In the genomic region with DNA sequence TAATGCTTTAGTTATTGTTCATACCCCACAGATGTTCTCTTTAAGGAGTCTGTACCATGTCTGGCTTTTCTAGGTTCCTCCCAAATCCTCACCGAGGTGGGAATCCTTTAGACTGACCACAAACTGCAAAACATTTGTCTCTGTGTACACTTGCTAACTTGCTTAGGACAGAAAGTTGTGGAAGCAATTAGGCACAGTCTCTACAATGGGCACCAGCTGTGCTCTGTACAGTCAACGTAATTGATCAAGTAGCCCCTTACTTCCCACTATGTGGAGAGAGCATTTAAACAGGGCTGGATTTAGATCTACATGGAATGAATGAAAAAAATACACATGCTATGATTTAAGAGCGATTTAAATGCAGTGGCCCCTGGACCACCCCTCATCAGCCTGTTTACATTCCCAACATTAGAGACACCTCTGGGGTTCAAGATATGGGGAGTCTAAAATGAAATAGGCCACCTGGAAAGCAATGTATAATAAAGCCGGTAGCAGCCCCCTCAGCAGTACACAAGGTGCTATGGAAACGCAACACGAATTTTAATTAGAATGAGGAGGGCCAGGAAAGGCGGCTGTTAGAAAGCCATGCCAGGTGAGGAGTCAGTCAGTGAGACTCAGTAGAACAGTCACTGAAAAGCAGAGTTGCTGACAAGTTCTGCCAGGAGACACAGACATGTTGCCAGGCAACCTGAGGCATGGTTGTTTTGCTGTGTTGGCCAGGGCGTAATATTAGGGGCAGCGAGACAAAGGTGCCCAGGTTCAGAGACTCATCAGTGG, we compare ENCODE assay signal across 17 mouse cellular contexts. TPM values are rescaled to one million over a fixed set of nuclear protein-coding genes. Genes with fewer than 3 reads are reported as not detected.
DNase-seq lines count a peak whose midpoint lies in the region; ATAC-seq and TF ChIP-seq lines count a peak whose summit lies in the region.
"Had no signal": no experiment of that assay in that cellular context is flagged by ENCODE, and none has a peak within 500 bp of the region (broad histone marks: within the 10 kb centered on the region; RNA-seq: fewer than 3 reads in every experiment).

No protein-coding gene starts in this region.

- no peak overlapping the region for H3K4me2 ChIP-seq in embryonic facial prominence, embryonic 11.5 days (ENCODE audit: low read depth, low read length)
- no peak overlapping the region for H3K4me2 ChIP-seq in lung, embryonic 14.5 days
- no peak overlapping the region for H3K4me2 ChIP-seq in embryonic facial prominence, embryonic 14.5 days (ENCODE audit: low read depth, low read length)
- H3K4me2 ChIP-seq in limb, embryonic 14.5 days (replicated peaks; ENCODE audit: low read depth, low read length, severe bottlenecking), result peak overlapping the region; percentile 20; the same call in 1 of the 2 replicates
- H3K4me2 ChIP-seq: heart, embryonic 15.5 days had no signal

- WGBS in embryonic facial prominence, embryonic 11.5 days, result 50% methylated on average over 9 of the region's 9 CpGs
- 57% methylated on average over 9 of the region's 9 CpGs for WGBS in embryonic facial prominence, embryonic 10.5 days
- WGBS in lung, embryonic 14.5 days, result 54% methylated on average over 9 of the region's 9 CpGs
- WGBS in embryonic facial prominence, embryonic 14.5 days, result 42% methylated on average over 9 of the region's 9 CpGs
- WGBS in limb, embryonic 14.5 days, result 17% methylated on average over 9 of the region's 9 CpGs

- no peaks in the 10 kb centered on the region for H3K27me3 ChIP-seq in embryonic facial prominence, embryonic 11.5 days (ENCODE audit: control insufficient read depth, insufficient read depth, low read length)
- no peaks in the 10 kb centered on the region for H3K27me3 ChIP-seq in embryonic facial prominence, embryonic 10.5 days (replicated peaks; ENCODE audit: low read depth, poor library complexity, severe bottlenecking)
- H3K27me3 ChIP-seq in lung, embryonic 14.5 days (ENCODE audit: insufficient read depth, low read length), result no peaks in the 10 kb centered on the region
- H3K27me3 ChIP-seq in embryonic facial prominence, embryonic 14.5 days (replicated peaks; ENCODE audit: control insufficient read depth, insufficient read depth, low read length), result no peaks in the 10 kb centered on the region
- no peaks in the 10 kb centered on the region for H3K27me3 ChIP-seq in limb, embryonic 14.5 days (ENCODE audit: control insufficient read depth, insufficient read depth, low read length)
- H3K27me3 ChIP-seq: heart, embryonic 15.5 days had no signal

- H3K9ac ChIP-seq in embryonic facial prominence, embryonic 11.5 days (replicated peaks; ENCODE audit: low read length), result no peak overlapping the region
- H3K9ac ChIP-seq in lung, embryonic 14.5 days, result no peak overlapping the region
- no peak overlapping the region for H3K9ac ChIP-seq in embryonic facial prominence, embryonic 14.5 days (ENCODE audit: low read depth, low read length)
- H3K9ac ChIP-seq in limb, embryonic 14.5 days (ENCODE audit: low read depth, low read length, severe bottlenecking), result no peak overlapping the region
- H3K9ac ChIP-seq: heart, embryonic 15.5 days; liver, postnatal 0 days had no signal

- TF ChIP-seq CTCF in lung, embryonic 14.5 days (IDR thresholded peaks at IDR 0.05; ENCODE audit: low read depth), result no peak

- H3K27ac ChIP-seq in embryonic facial prominence, embryonic 11.5 days (replicated peaks; ENCODE audit: low read depth, low read length), result no peak overlapping the region
- H3K27ac ChIP-seq in embryonic facial prominence, embryonic 10.5 days (replicated peaks), result no peak overlapping the region
- H3K27ac ChIP-seq in lung, embryonic 14.5 days (ENCODE audit: low read depth), result no peak overlapping the region
- H3K27ac ChIP-seq in embryonic facial prominence, embryonic 14.5 days (replicated peaks; ENCODE audit: low read depth, low read length), result no peak overlapping the region
- H3K27ac ChIP-seq in limb, embryonic 14.5 days (replicated peaks; ENCODE audit: low read depth, low read length), result peak overlapping the region; percentile 39; the same call in 1 of the 2 replicates
- H3K27ac ChIP-seq: gastrocnemius, adult 2 months; heart, embryonic 15.5 days had no signal

- no peak for TF ChIP-seq POLR2A in limb, embryonic 14.5 days (IDR thresholded peaks at IDR 0.05; ENCODE audit: borderline replicate concordance, extremely low read depth, insufficient read depth, insufficient read length)

- H3K9me3 ChIP-seq in embryonic facial prominence, embryonic 11.5 days (replicated peaks; ENCODE audit: control insufficient read depth, low read length), result no peaks in the 10 kb centered on the region
- no peaks in the 10 kb centered on the region for H3K9me3 ChIP-seq in embryonic facial prominence, embryonic 10.5 days
- H3K9me3 ChIP-seq in lung, embryonic 14.5 days (ENCODE audit: low read depth, low read length), result no peaks in the 10 kb centered on the region
- no peaks in the 10 kb centered on the region for H3K9me3 ChIP-seq in embryonic facial prominence, embryonic 14.5 days (ENCODE audit: control insufficient read depth, low read length)
- no peaks in the 10 kb centered on the region for H3K9me3 ChIP-seq in limb, embryonic 14.5 days (ENCODE audit: control insufficient read depth, low read length)
- H3K9me3 ChIP-seq: heart, embryonic 15.5 days had no signal

- ATAC-seq in embryonic facial prominence, embryonic 11.5 days (replicated peaks; ENCODE audit: insufficient number of reproducible peaks, low FRiP score, low TSS enrichment, low read depth), result peak; percentile 90
- ATAC-seq in lung, embryonic 14.5 days (ENCODE audit: insufficient read depth), result 0 out of 2 replicates have a peak, but pooled peaks have one; percentile 21
- ATAC-seq in embryonic facial prominence, embryonic 14.5 days (ENCODE audit: low read depth), result peak; percentile 41
- ATAC-seq in limb, embryonic 14.5 days (ENCODE audit: low FRiP score, low read depth), result peak; percentile 46; the same call in 1 of the 2 replicates
- ATAC-seq: liver, postnatal 0 days had no signal

- no peaks in the 10 kb centered on the region for H3K36me3 ChIP-seq in embryonic facial prominence, embryonic 11.5 days (replicated peaks; ENCODE audit: control insufficient read depth, insufficient read depth, low read depth, low read length)
- no peaks in the 10 kb centered on the region for H3K36me3 ChIP-seq in embryonic facial prominence, embryonic 10.5 days (replicated peaks)
- H3K36me3 ChIP-seq in lung, embryonic 14.5 days (ENCODE audit: insufficient read depth), result no peaks in the 10 kb centered on the region
- no peaks in the 10 kb centered on the region for H3K36me3 ChIP-seq in embryonic facial prominence, embryonic 14.5 days (ENCODE audit: control insufficient read depth, insufficient read depth, low read length)
- H3K36me3 ChIP-seq in limb, embryonic 14.5 days (ENCODE audit: control insufficient read depth, insufficient read depth, low read length), result no peaks in the 10 kb centered on the region
- H3K36me3 ChIP-seq: heart, embryonic 15.5 days had no signal

- DNase-seq in embryonic facial prominence, embryonic 11.5 days (ENCODE audit: low spot score), result peak; percentile 67
- no peak for DNase-seq in embryonic facial prominence, embryonic 10.5 days (ENCODE audit: low spot score)
- DNase-seq in lung, embryonic 14.5 days, result no peak
- no peak for DNase-seq in lung, adult 18-20 months
- DNase-seq in embryonic facial prominence, embryonic 14.5 days (ENCODE audit: low spot score), result peak; percentile 53
- DNase-seq in limb, embryonic 14.5 days (ENCODE audit: low spot score), result peak; percentile 41
- no peak for DNase-seq in natural killer cell, adult 2 months (ENCODE audit: low spot score in 2 of 2)
- DNase-seq in right cerebral cortex, postnatal 25 days, result no peak
- DNase-seq: cerebellum, adult 2 months; gastrocnemius, adult 2 months; heart, adult 11 months; kidney, adult 2 months; kidney, postnatal 4 days; left cerebral cortex, postnatal 4 days; liver, postnatal 0 days had no signal

- H3K4me1 ChIP-seq in embryonic facial prominence, embryonic 11.5 days (ENCODE audit: control insufficient read depth, insufficient read depth, low read length), result no peaks in the 10 kb centered on the region; the same call in 1 of the 2 replicates
- H3K4me1 ChIP-seq in embryonic facial prominence, embryonic 10.5 days, result peaks cover 14% of the 10 kb centered on the region
- 0 out of 2 replicates have a peak, but pooled peaks cover 5% of the 10 kb centered on the region for H3K4me1 ChIP-seq in lung, embryonic 14.5 days (ENCODE audit: insufficient read depth)
- peaks cover 17% of the 10 kb centered on the region for H3K4me1 ChIP-seq in embryonic facial prominence, embryonic 14.5 days (ENCODE audit: control insufficient read depth, insufficient read depth, low read length)
- H3K4me1 ChIP-seq in limb, embryonic 14.5 days (ENCODE audit: control insufficient read depth, insufficient read depth, low read length), result peaks cover 35% of the 10 kb centered on the region
- H3K4me1 ChIP-seq: heart, embryonic 15.5 days had no signal

- H3K4me3 ChIP-seq in embryonic facial prominence, embryonic 11.5 days (ENCODE audit: low read depth, low read length), result no peak overlapping the region
- no peak overlapping the region for H3K4me3 ChIP-seq in embryonic facial prominence, embryonic 10.5 days
- no peak overlapping the region for H3K4me3 ChIP-seq in lung, embryonic 14.5 days (ENCODE audit: low read depth, low read length)
- no peak overlapping the region for H3K4me3 ChIP-seq in embryonic facial prominence, embryonic 14.5 days (ENCODE audit: low read depth, low read length)
- H3K4me3 ChIP-seq in limb, embryonic 14.5 days (replicated peaks; ENCODE audit: low read length), result no peak overlapping the region
- H3K4me3 ChIP-seq: gastrocnemius, adult 2 months; heart, embryonic 15.5 days; myocyte had no signal

RNA-seq across cellular contexts. Expression of a gene that starts 23.9 kb away (rescaled TPM):
- polyA plus RNA-seq in embryonic facial prominence, embryonic 11.5 days (2014; fragmentation: Nextera tagmentation; extraction: Ambion mirVana), result 7.1 and 8.9 TPM in 2 replicates
- polyA plus RNA-seq in embryonic facial prominence, embryonic 10.5 days (2016; fragmentation: Nextera tagmentation; extraction: Ambion mirVana), result 4.0 TPM in 2 replicates
- 9.3 and 9.5 TPM in 2 replicates for polyA plus RNA-seq in lung, embryonic 14.5 days (2014; fragmentation: Nextera tagmentation; extraction: Ambion mirVana)
- polyA plus RNA-seq in embryonic facial prominence, embryonic 14.5 days (2014; fragmentation: Nextera tagmentation; extraction: Ambion mirVana), result 2.9 and 3.9 TPM in 2 replicates
- 2.8 and 3.6 TPM in 2 replicates for polyA plus RNA-seq in limb, embryonic 14.5 days (2012; rRNA removed)
- polyA plus RNA-seq in limb, embryonic 14.5 days (2014; fragmentation: Nextera tagmentation; extraction: Ambion mirVana), result 3.3 and 3.4 TPM in 2 replicates

Comparison
In these comparisons a context has a peak if more than half of its experiments do, and no peak if none do; other contexts are left out.
1. DNase-seq: peak in embryonic facial prominence, embryonic 11.5 days (single experiment), embryonic facial prominence, embryonic 14.5 days (single experiment) and limb, embryonic 14.5 days (single experiment); none in embryonic facial prominence, embryonic 10.5 days (single experiment), lung, embryonic 14.5 days (single experiment), lung, adult 18-20 months (0 of 2), natural killer cell, adult 2 months (0 of 2) and right cerebral cortex, postnatal 25 days (single experiment).
2. ATAC-seq: peak in every context shown above with its lines; median percentile 90 in embryonic facial prominence, embryonic 11.5 days; 46 in limb, embryonic 14.5 days; 41 in embryonic facial prominence, embryonic 14.5 days; 21 in lung, embryonic 14.5 days.